In the genomic region with DNA sequence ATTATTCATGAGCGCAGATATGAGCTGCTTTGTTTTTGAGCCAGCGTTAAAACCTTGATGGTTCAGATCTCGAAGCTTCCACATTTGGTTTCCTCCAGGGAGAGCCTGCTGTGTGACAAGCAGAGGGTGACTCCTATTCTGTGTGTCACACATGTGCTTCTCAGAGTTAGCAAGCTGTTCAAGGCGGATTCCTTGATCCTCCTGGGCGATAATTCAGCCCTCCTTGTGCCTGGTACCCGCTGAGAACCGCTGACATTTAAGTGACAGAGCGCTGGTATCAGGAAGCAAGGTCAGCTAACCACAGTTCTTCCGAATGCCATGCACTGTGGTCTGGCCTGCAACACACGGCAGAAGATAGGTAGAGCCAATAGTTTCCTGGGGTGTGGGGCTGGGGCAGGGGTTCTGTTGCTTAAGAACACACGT, we compare ENCODE assay signal across 9 mouse cellular contexts.
DNase-seq lines count a peak whose midpoint lies in the region; ATAC-seq and TF ChIP-seq lines count a peak whose summit lies in the region.
"Had no signal": no experiment of that assay in that cellular context is flagged by ENCODE, and none has a peak within 500 bp of the region (broad histone marks: within the 10 kb centered on the region; RNA-seq: fewer than 3 reads in every experiment).

No protein-coding gene starts in this region.

- H3K9ac ChIP-seq in heart, embryonic 16.5 days (ENCODE audit: low read length): peak overlapping the region; percentile 25; the same call in 1 of the 2 replicates
- H3K9ac ChIP-seq in midbrain, postnatal 0 days (replicated peaks; ENCODE audit: low read length, poor library complexity, severe bottlenecking): no peak overlapping the region

- no peak for DNase-seq in heart, postnatal 4 days
- peak; percentile 41 to 56 for DNase-seq in adrenal gland, postnatal 36 days
- DNase-seq in midbrain, postnatal 0 days (ENCODE audit: low spot score): no peak
- no peak for DNase-seq in cerebellum, adult 18-20 months
- DNase-seq in layer of hippocampus, postnatal 25 days (ENCODE audit: extremely low spot score in 1 of 2, low spot score in 1 of 2): no peak
- DNase-seq: heart, postnatal 14 days had no signal

- H3K4me3 ChIP-seq in heart, embryonic 16.5 days (ENCODE audit: low read length): no peak overlapping the region
- no peak overlapping the region for H3K4me3 ChIP-seq in midbrain, postnatal 0 days (ENCODE audit: low read depth, low read length)

- no peaks in the 10 kb centered on the region for H3K27me3 ChIP-seq in heart, embryonic 16.5 days (ENCODE audit: control insufficient read depth, insufficient read depth, low read length)
- H3K27me3 ChIP-seq in midbrain, postnatal 0 days (ENCODE audit: insufficient read depth, low read length): no peaks in the 10 kb centered on the region

- 25% methylated on average over 11 of the region's 11 CpGs for WGBS in heart, embryonic 16.5 days
- WGBS in midbrain, postnatal 0 days: 22% methylated on average over 11 of the region's 11 CpGs

- TF ChIP-seq CTCF in midbrain, postnatal 0 days (IDR thresholded peaks at IDR 0.05): no peak

- no peak overlapping the region for H3K27ac ChIP-seq in heart, embryonic 16.5 days (ENCODE audit: low read length)
- H3K27ac ChIP-seq in midbrain, postnatal 0 days (ENCODE audit: low read depth, low read length): no peak overlapping the region

- H3K4me2 ChIP-seq in heart, embryonic 16.5 days (ENCODE audit: low read depth, low read length): peak overlapping the region; percentile 36; the same call in 1 of the 2 replicates
- H3K4me2 ChIP-seq in midbrain, postnatal 0 days (ENCODE audit: low read depth, low read length, poor library complexity, severe bottlenecking): peak overlapping the region; percentile 0; the same call in 1 of the 2 replicates

- no peaks in the 10 kb centered on the region for H3K36me3 ChIP-seq in heart, embryonic 16.5 days (ENCODE audit: control insufficient read depth, insufficient read depth)
- no peaks in the 10 kb centered on the region for H3K36me3 ChIP-seq in midbrain, postnatal 0 days (ENCODE audit: insufficient read depth, low read length)

- ATAC-seq in heart, embryonic 16.5 days (replicated peaks; ENCODE audit: extremely low read depth, insufficient read depth, low FRiP score): no peak
- ATAC-seq in granulocyte monocyte progenitor cell, adult 5-6 weeks (replicated peaks; ENCODE audit: poor library complexity, severe bottlenecking): peak; percentile 69
- ATAC-seq in midbrain, postnatal 0 days (ENCODE audit: low FRiP score): no peak
- no peak for ATAC-seq in activated CD4-positive, CD25-positive, alpha-beta regulatory T cell, adult 4 months

- H3K4me1 ChIP-seq in heart, embryonic 16.5 days (ENCODE audit: control insufficient read depth, insufficient read depth, low read length): peaks cover 23% of the 10 kb centered on the region
- H3K4me1 ChIP-seq in midbrain, postnatal 0 days (ENCODE audit: insufficient read depth, low read length): no peaks in the 10 kb centered on the region

- no peaks in the 10 kb centered on the region for H3K9me3 ChIP-seq in heart, embryonic 16.5 days (replicated peaks; ENCODE audit: control insufficient read depth, low read length)
- no peaks in the 10 kb centered on the region for H3K9me3 ChIP-seq in midbrain, postnatal 0 days (ENCODE audit: low read length)

Comparison
In these comparisons a context has a peak if more than half of its experiments do, and no peak if none do; other contexts are left out.
1. DNase-seq: peak in adrenal gland, postnatal 36 days (2 of 2); none in heart, postnatal 4 days (single experiment), midbrain, postnatal 0 days (single experiment), cerebellum, adult 18-20 months (0 of 2) and layer of hippocampus, postnatal 25 days (0 of 2).